Mouse (Mus musculus) hindbrain, embryonic 11.5 days (tissue): Measurements from ENCODE around the gene Slc34a3. TPM values are rescaled to one million over a fixed set of nuclear protein-coding genes. Genes with fewer than 3 reads are reported as not detected.
A peak's percentile ranks its signal among the peaks of the same experiment; 100 is the strongest.

Experiments used
- ATAC-seq: fragments of 200-750 bp; cut with Nextera tagmentation; 2 replicates; pipeline ENCODE4 v1.8.0; 2017; ENCODE audit warnings: mild to moderate bottlenecking, moderate TSS enrichment, moderate library complexity; ENCODE audit not compliant: low FRiP score
- DNase-seq: peaks from one replicate; pipeline ENCODE4 v3.0.0-alpha.2; 2015; ENCODE audit warnings: low spot score
- H3K27ac ChIP-seq: fragments of 300-500 bp; sonication (generic); 2 replicates; pipeline ENCODE4 v1.5.1; 2014; ENCODE audit warnings: mild to moderate bottlenecking, low read depth, low read length
- H3K27me3 ChIP-seq: fragments of 300-500 bp; sonication (generic); 2 replicates; pipeline ENCODE4 v1.6.1; 2014; ENCODE audit warnings: mild to moderate bottlenecking, low read length, moderate library complexity, mixed read lengths; ENCODE audit not compliant: control insufficient read depth, insufficient read depth
- H3K36me3 ChIP-seq: fragments of 300-500 bp; sonication (generic); 2 replicates; pipeline ENCODE4 v1.6.1; 2014; ENCODE audit warnings: mild to moderate bottlenecking, low read length, moderate library complexity, mixed read lengths; ENCODE audit not compliant: control insufficient read depth, insufficient read depth
- H3K4me1 ChIP-seq: fragments of 300-500 bp; sonication (generic); replicated peaks from 2 replicates; pipeline ENCODE4 v1.6.1; 2014; ENCODE audit warnings: low read length, mixed read lengths; ENCODE audit not compliant: control insufficient read depth, insufficient read depth
- H3K4me2 ChIP-seq: fragments of 300-500 bp; sonication (generic); replicated peaks from 2 replicates; pipeline ENCODE4 v1.6.1; 2014; ENCODE audit warnings: mild to moderate bottlenecking, low read depth, low read length
- H3K4me3 ChIP-seq: fragments of 300-500 bp; sonication (generic); 2 replicates; pipeline ENCODE4 v1.5.1; 2014; ENCODE audit warnings: low read depth, low read length
- H3K9ac ChIP-seq: fragments of 300-500 bp; sonication (generic); 2 replicates; pipeline ENCODE4 v1.6.1; 2014; ENCODE audit warnings: low read depth, low read length
- H3K9me3 ChIP-seq: fragments of 300-500 bp; sonication (generic); 2 replicates; pipeline ENCODE4 v1.6.1; 2016; ENCODE audit warnings: low read length; ENCODE audit not compliant: control insufficient read depth
- WGBS: fragments of 180-500 bp; shearing (Covaris S2); extraction: QIAGEN DNeasy Blood & Tissue Kit; methylation state at CpG from one replicate; pipeline ENCODE4 v1.1.7; 2014; 5-methylcytosine and 5-hydroxymethylcytosine counted together
- polyA plus RNA-seq: library from polyadenylated mRNA; unstranded; fragments of >200 nt; fragmentation: Nextera tagmentation; extraction: Ambion mirVana; gene quantifications from 2 replicates; pipeline ENCODE4 v1.2.1, GENCODE M21; 2014

The Slc34a3 gene
- polyA plus RNA-seq, 1 experiment from 2014 or later: not detected

DNA sequence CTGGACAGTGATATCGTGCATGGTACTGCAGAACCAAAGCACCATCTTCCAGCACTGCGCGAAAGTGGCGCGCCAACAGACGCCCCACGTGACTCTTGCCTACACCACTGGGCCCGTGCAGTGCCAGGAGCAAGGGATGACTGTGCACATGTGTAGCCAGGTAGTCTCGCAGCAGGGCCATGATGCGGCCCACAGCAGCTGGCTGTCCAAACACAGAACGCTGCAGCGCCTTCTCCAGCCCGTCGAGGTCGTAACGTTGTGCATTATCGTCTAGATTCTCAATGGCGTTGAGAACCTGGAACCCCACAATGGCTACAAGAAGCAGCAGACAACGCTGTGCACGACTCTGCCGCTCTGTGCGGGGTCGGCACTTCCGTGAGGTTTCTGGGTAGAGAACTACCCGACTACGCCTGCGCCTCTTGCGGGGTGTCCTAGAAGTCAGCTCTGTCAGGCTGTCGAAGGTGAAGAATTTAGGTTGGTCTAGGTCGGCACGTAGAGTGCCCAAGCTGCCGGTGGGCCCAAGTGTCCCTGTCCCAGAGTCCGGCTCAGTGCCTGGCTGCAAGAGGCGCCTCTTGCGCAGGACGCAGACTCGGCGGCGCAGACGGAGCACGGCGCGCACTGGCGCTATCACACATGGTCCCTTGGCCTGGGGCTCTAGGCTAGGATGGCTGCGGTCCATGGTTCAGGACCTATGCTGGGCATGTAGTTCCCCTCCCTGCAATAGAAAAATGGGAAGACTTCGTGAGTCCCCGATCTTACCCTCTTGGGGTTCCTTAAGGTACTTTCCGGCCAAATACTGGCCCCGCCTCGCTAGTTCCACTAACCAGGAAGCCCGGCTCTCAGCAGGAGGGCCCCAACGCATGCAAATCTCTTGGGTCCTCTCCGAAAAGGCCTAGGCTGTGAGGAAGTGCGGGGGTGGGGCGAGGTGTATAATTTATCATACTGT lies 38.7 kb downstream of the Slc34a3 start:
- Histone ChIP-seq H3K4me1 (peaks cover 2% of the 10 kb centered on the region; the same call in 1 of the 2 replicates), H3K27me3 (peaks cover 24% of the 10 kb centered on the region), H3K9ac (no peak overlapping the region), H3K36me3 (peaks cover 2% of the 10 kb centered on the region; the same call in 1 of the 2 replicates), H3K4me2 (peak overlapping the region; percentile 8; the same call in 1 of the 2 replicates), H3K4me3 (peak overlapping the region; percentile 6), H3K27ac (no peak overlapping the region), H3K9me3 (no peaks in the 10 kb centered on the region)
- ATAC-seq (no peak; the same call in 1 of the 2 replicates), DNase-seq (no peak)
- WGBS: 19% methylated on average over 55 of the region's 55 CpGs

DNA sequence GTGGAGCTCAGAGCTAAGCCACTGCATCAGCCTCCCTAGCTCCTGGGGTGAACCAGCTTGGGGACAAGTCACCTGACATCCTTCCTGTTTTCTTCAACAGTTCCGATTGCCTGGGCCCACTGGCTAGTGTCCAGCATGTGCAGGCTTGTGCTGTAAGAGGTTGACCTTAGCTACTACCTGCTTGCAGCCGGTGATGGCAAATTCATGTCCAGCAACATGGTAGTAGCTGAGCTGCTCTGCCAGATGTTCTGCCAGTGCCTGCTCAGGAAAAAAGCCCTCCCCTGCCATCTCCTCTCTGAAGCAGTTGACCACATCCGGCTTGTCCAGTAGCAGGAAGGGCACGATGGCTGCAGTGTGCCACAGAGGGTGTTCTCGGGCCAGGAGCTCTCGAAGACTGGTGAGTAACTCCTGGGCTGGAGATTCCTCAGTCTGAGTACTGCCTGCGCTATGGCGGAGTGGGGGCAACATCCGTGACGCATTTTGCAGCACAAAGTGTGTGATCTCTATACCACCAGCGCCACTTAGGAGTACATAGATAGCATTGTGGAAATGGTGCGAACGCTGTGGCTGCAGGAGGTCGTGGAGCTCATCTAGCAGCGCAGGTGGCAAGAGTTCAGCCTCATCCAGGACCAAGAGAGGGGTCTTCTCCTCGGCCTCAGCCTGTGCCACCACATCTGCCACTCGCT lies 39.5 kb downstream of the Slc34a3 start:
- no peak for ATAC-seq
- Histone ChIP-seq H3K27me3 (peaks cover 24% of the 10 kb centered on the region), H3K27ac (no peak overlapping the region)

DNA sequence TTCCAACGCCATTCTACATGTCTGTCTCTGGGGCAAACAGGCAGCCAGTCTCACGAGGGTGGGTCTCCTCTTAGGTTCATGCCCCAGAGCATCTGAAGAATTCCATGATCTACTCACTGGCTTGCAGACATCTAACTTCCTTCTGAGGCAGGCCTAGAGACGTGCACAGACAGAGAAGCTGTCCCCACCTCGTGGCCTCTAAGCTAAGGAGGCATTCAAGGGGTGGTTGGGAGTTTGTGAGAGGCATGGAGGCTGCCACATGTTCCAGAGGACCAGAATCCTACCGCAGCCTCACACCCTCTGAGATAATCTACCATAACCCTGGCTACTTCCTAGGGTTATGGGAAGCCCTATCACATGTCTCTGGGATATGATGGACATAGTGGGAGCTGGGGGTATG lies 40.2 kb downstream of the Slc34a3 start:
- 74% methylated on average over 5 of the region's 5 CpGs for WGBS
- Histone ChIP-seq H3K27ac (no peak overlapping the region), H3K36me3 (no peaks in the 10 kb centered on the region), H3K4me3 (no peak overlapping the region), H3K4me1 (peaks cover 2% of the 10 kb centered on the region; the same call in 1 of the 2 replicates), H3K9ac (no peak overlapping the region), H3K4me2 (no peak overlapping the region), H3K27me3 (peaks cover 24% of the 10 kb centered on the region), H3K9me3 (no peaks in the 10 kb centered on the region)
- ATAC-seq (no peak), DNase-seq (no peak)

More for the DNA sequence above, 39.5 kb downstream of the Slc34a3 start:
- H3K4me3 ChIP-seq: no peak overlapping the region
- H3K9me3 ChIP-seq: no peaks in the 10 kb centered on the region
- no peaks in the 10 kb centered on the region for H3K36me3 ChIP-seq
- no peak for DNase-seq
- WGBS: 82% methylated on average over 17 of the region's 17 CpGs
- H3K4me1 ChIP-seq: peaks cover 2% of the 10 kb centered on the region; the same call in 1 of the 2 replicates
- no peak overlapping the region for H3K9ac ChIP-seq
- H3K4me2 ChIP-seq: no peak overlapping the region

DNA sequence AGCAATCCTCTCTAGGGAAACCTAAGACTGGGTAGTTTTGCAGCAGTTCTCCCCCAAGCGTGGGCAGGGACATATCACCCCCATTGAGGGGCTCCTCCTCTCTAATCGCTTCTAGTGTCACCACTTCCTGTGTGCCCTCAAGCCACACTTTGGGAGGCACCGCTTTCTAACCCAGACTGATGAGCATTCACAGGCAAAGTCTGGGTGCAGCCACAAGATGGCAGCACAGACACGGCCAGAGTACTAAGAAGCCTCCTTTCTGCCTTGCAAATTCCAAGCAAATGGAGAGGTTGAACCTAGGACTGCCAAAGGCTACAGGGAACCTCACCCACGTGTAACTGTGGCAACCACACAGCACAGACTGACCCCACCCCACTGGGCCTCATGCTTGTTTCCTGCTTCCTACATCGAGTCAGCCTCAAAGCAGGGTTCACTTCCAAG lies 40.8 kb downstream of the Slc34a3 start:
- peaks cover 24% of the 10 kb centered on the region for H3K27me3 ChIP-seq
- no peak overlapping the region for H3K4me3 ChIP-seq
- H3K4me2 ChIP-seq: no peak overlapping the region

DNA sequence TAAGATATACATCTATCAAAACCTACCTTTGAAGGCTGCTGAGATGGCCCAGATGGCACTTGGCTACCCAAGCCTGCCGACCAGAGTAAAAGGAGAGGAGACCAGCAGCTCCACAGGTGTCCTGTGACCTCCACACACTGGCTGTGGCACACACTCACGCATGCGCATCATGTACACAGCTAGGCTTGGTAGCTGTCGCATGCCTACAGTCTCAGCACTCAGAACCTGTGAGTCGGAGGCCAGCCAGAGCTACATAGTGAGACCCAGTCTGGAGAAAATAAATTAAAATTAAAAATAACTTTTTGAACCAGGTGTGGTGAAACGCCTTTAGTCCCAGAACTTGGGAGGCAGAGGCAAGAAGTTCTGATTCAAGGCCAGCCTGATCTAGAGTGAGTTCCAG lies 46.3 kb downstream of the Slc34a3 start:
- peaks cover 11% of the 10 kb centered on the region for H3K4me1 ChIP-seq
- DNase-seq: no peak
- H3K36me3 ChIP-seq: 0 out of 2 replicates have a peak, but pooled peaks cover 3% of the 10 kb centered on the region
- H3K27ac ChIP-seq: no peak overlapping the region
- no peaks in the 10 kb centered on the region for H3K27me3 ChIP-seq
- H3K9ac ChIP-seq: no peak overlapping the region
- 80% methylated on average over 6 of the region's 6 CpGs for WGBS
- no peak overlapping the region for H3K4me3 ChIP-seq
- no peak for ATAC-seq
- no peaks in the 10 kb centered on the region for H3K9me3 ChIP-seq
- no peak overlapping the region for H3K4me2 ChIP-seq

More for the DNA sequence above, 40.8 kb downstream of the Slc34a3 start:
- Histone ChIP-seq H3K9ac (no peak overlapping the region), H3K4me1 (peaks cover 2% of the 10 kb centered on the region; the same call in 1 of the 2 replicates), H3K36me3 (no peaks in the 10 kb centered on the region), H3K27ac (no peak overlapping the region), H3K9me3 (no peaks in the 10 kb centered on the region)
- peak; percentile 92 for DNase-seq
- WGBS: 2% methylated on average over 6 of the region's 6 CpGs
- ATAC-seq: peak; percentile 73

DNA sequence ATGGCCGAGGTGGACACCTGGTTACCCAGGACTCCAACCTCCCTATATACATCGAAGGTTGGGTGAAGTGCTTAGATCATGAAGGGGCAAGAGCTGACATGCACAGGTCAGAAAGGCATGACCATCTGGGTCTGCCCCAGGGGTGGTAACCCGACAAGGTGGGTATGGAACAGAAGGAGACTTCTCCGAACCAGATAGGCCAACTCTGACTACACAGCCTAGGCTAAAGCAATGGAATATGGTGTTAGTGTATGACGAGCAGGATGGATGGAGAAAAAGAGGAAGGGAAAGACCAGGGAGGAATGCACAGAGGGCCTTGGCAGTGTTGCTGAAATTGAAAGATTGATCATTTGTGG lies 47.6 kb downstream of the Slc34a3 start:
- no peaks in the 10 kb centered on the region for H3K27me3 ChIP-seq
- peaks cover 11% of the 10 kb centered on the region for H3K4me1 ChIP-seq
- peak overlapping the region; percentile 84 for H3K9ac ChIP-seq
- DNase-seq (no peak), ATAC-seq (no peak)
- H3K27ac ChIP-seq: peak overlapping the region; percentile 98
- peak overlapping the region; percentile 44 for H3K4me3 ChIP-seq
- H3K4me2 ChIP-seq: peak overlapping the region; percentile 83
- 29% methylated on average over 5 of the region's 5 CpGs for WGBS
- 0 out of 2 replicates have a peak, but pooled peaks cover 3% of the 10 kb centered on the region for H3K36me3 ChIP-seq
- H3K9me3 ChIP-seq: no peaks in the 10 kb centered on the region

DNA sequence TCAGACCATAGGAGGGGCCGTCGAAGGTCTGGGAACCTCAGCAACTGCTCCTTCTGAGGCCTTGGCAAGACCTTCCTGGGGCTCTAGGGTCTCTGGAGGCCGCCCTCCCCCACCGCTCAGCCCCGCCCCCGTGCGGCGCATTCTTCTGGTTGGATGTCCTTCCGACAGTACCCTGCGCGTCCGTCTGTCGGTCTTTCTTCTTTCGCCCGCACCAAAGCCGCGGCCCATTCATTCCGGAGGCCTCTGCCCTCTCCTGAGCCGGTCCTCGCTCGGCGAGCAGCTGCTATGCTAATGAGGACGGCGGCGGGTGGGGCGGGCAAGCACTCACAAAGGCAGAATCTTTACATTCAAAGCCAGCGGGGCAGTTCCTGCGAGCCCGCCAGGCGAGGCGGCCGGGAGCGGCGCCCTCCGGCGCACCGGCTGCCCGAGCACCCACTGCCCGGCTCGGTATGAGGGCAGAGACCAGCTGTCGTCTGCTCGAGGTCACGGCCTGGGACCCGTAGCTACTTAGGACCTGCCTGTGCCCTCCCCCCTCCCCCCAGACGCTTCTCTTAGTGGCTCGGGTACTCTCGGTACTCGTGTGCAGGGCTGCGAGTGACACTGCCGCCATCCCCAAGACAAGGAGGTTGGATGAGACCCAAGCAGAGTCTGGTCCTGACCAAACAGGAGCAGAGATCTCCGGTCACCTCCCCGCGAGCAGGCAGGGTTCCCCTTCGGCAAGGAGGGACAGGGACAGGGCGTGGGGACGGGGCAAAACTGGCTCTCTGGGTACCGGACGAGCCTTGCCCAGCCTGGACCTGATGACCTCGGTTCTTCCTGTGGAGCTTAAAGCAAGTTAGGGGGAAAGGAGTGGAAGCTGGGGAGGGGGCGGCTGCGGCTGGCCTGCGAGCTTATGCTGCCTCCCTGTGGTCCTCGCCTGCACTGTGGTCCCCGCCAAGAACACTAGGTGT lies 48.3 kb downstream of the Slc34a3 start:
- Histone ChIP-seq H3K9ac (peak overlapping the region; percentile 84), H3K9me3 (no peaks in the 10 kb centered on the region), H3K27me3 (0 out of 2 replicates have a peak, but pooled peaks cover 3% of the 10 kb centered on the region), H3K4me1 (peaks cover 11% of the 10 kb centered on the region), H3K4me2 (peak overlapping the region; percentile 83), H3K36me3 (0 out of 2 replicates have a peak, but pooled peaks cover 3% of the 10 kb centered on the region), H3K4me3 (peak overlapping the region; percentile 44), H3K27ac (peak overlapping the region; percentile 98)
- ATAC-seq (peak; percentile 87), DNase-seq (peak; percentile 88)
- WGBS: under 1% methylated on average over 59 of the region's 64 CpGs

DNA sequence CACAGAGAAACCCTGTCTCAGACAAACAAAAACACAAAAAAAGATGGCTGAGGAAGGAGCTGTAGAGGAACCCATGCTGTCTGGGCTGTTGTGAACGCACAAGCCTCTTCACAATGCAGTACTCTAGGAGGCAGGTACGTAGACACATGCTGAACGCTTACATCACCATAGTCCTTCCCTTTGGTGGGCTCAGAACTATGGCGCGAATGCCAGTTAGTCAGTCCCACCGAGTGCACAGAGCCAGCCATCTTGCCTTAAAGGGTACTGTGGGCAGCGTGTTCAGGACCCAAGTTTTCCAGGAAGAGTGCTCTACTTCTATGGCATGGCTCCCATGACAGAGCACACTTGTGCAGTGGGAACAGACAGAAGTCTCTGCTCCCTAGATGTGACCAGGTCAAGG lies 49.7 kb downstream of the Slc34a3 start:
- peaks cover 14% of the 10 kb centered on the region for H3K4me1 ChIP-seq
- ATAC-seq: no peak
- WGBS: 90% methylated on average over 7 of the region's 7 CpGs

More for the DNA sequence above, 49.7 kb downstream of the Slc34a3 start:
- peak overlapping the region; percentile 98 for H3K27ac ChIP-seq
- no peak overlapping the region for H3K9ac ChIP-seq
- peak overlapping the region; percentile 4 for H3K4me3 ChIP-seq
- H3K4me2 ChIP-seq: peak overlapping the region; percentile 83
- 0 out of 2 replicates have a peak, but pooled peaks cover 3% of the 10 kb centered on the region for H3K36me3 ChIP-seq
- no peaks in the 10 kb centered on the region for H3K9me3 ChIP-seq
- DNase-seq: no peak
- H3K27me3 ChIP-seq: 0 out of 2 replicates have a peak, but pooled peaks cover 3% of the 10 kb centered on the region
